Mouse (Mus musculus) embryonic facial prominence, embryonic 12.5 days (tissue): ENCODE results near the gene Cd72. TPM values are rescaled to one million over a fixed set of nuclear protein-coding genes. Genes with fewer than 3 reads are reported as not detected.

Experiments used
- ATAC-seq: fragments of 200-750 bp; cut with Nextera tagmentation; 2 replicates; pipeline ENCODE4 v1.8.0; 2017; ENCODE audit not compliant: insufficient number of reproducible peaks, insufficient read depth, low FRiP score, low TSS enrichment
- H3K27ac ChIP-seq: fragments of 300-500 bp; sonication (generic); 2 replicates; pipeline ENCODE4 v1.5.1; 2016; ENCODE audit warnings: mild to moderate bottlenecking
- H3K27me3 ChIP-seq: fragments of 300-500 bp; sonication (generic); 2 replicates; pipeline ENCODE4 v1.6.1; 2016; ENCODE audit warnings: mild to moderate bottlenecking, moderate library complexity
- H3K36me3 ChIP-seq: fragments of 300-500 bp; sonication (generic); 2 replicates; pipeline ENCODE4 v1.6.1; 2016; ENCODE audit warnings: mild to moderate bottlenecking
- H3K4me1 ChIP-seq: fragments of 300-500 bp; sonication (generic); 2 replicates; pipeline ENCODE4 v1.6.1; 2016
- H3K4me2 ChIP-seq: fragments of 300-500 bp; sonication (generic); replicated peaks from 2 replicates; pipeline ENCODE4 v1.6.1; 2016; ENCODE audit warnings: mild to moderate bottlenecking, moderate library complexity
- H3K4me3 ChIP-seq: fragments of 300-500 bp; sonication (generic); 2 replicates; pipeline ENCODE4 v1.5.1; 2016; ENCODE audit warnings: mild to moderate bottlenecking
- H3K9ac ChIP-seq: fragments of 300-500 bp; sonication (generic); 2 replicates; pipeline ENCODE4 v1.6.1; 2016; ENCODE audit warnings: mild to moderate bottlenecking, moderate library complexity
- H3K9me3 ChIP-seq: fragments of 300-500 bp; sonication (generic); 2 replicates; pipeline ENCODE4 v1.6.1; 2016; ENCODE audit warnings: mild to moderate bottlenecking, moderate library complexity
- WGBS: fragments of 180-500 bp; shearing (Covaris S2); methylation state at CpG from one replicate; pipeline ENCODE4 v1.1.7; 2016; 5-methylcytosine and 5-hydroxymethylcytosine counted together
- polyA plus RNA-seq: library from polyadenylated mRNA; unstranded; fragments of >200 nt; fragmentation: Nextera tagmentation; extraction: Ambion mirVana; gene quantifications from 2 replicates; pipeline ENCODE4 v1.2.1, GENCODE M21; 2016

Cd72 gene
- polyA plus RNA-seq, 1 experiment from 2014 or later, result 3.5 TPM

- Histone ChIP-seq H3K9me3 (no peaks in the 10 kb centered on the region), H3K27ac (no peak overlapping the region), H3K27me3 (peaks cover 66% of the 10 kb centered on the region), H3K4me2 (peak overlapping the region; percentile 30; the same call in 1 of the 2 replicates), H3K9ac (0 out of 2 replicates have a peak overlapping the region, but pooled peaks have one; percentile 29), H3K36me3 (peaks cover 55% of the 10 kb centered on the region), H3K4me1 (peaks cover 26% of the 10 kb centered on the region), H3K4me3 (peak overlapping the region; percentile 3; the same call in 1 of the 2 replicates)
- WGBS, result 25% methylated on average over 14 of the region's 14 CpGs
- no peak for ATAC-seq
Measured at GRCm38 (mm10) chr4:43425197-43425596, 29.2 kb downstream of the Cd72 start.

GRCm38 (mm10) chr4:43424072-43424471 lies 30.4 kb downstream of the Cd72 start:
- Histone ChIP-seq H3K9me3 (no peaks in the 10 kb centered on the region), H3K9ac (no peak overlapping the region), H3K4me2 (no peak overlapping the region), H3K27me3 (peaks cover 59% of the 10 kb centered on the region), H3K4me3 (no peak overlapping the region), H3K27ac (no peak overlapping the region), H3K36me3 (peaks cover 55% of the 10 kb centered on the region), H3K4me1 (peaks cover 30% of the 10 kb centered on the region)
- ATAC-seq, result no peak
- WGBS, result 83% methylated on average over 9 of the region's 9 CpGs

GRCm38 (mm10) chr4:43423267-43423934 lies 31.0 kb downstream of the Cd72 start:
- ATAC-seq, result no peak
- no peak overlapping the region for H3K27ac ChIP-seq
- H3K9me3 ChIP-seq, result no peaks in the 10 kb centered on the region
- no peak overlapping the region for H3K4me2 ChIP-seq
- H3K4me1 ChIP-seq, result peaks cover 25% of the 10 kb centered on the region
- no peak overlapping the region for H3K9ac ChIP-seq
- 89% methylated on average over 20 of the region's 20 CpGs for WGBS
- peaks cover 52% of the 10 kb centered on the region for H3K27me3 ChIP-seq
- H3K4me3 ChIP-seq, result no peak overlapping the region
- H3K36me3 ChIP-seq, result peaks cover 55% of the 10 kb centered on the region

- no peaks in the 10 kb centered on the region for H3K9me3 ChIP-seq
- no peak overlapping the region for H3K4me2 ChIP-seq
- no peak overlapping the region for H3K4me3 ChIP-seq
- peaks cover 35% of the 10 kb centered on the region for H3K27me3 ChIP-seq
- peaks cover 12% of the 10 kb centered on the region for H3K4me1 ChIP-seq
- WGBS, result 78% methylated on average over 28 of the region's 28 CpGs
- no peak overlapping the region for H3K9ac ChIP-seq
- no peak for ATAC-seq
- no peak overlapping the region for H3K27ac ChIP-seq
- peaks cover 61% of the 10 kb centered on the region for H3K36me3 ChIP-seq
Measured at GRCm38 (mm10) chr4:43421632-43422240, 32.7 kb downstream of the Cd72 start.

- no peak overlapping the region for H3K4me2 ChIP-seq
- H3K9ac ChIP-seq, result no peak overlapping the region
- H3K4me3 ChIP-seq, result no peak overlapping the region
- H3K27me3 ChIP-seq, result peaks cover 21% of the 10 kb centered on the region
- no peak overlapping the region for H3K27ac ChIP-seq
- 5% methylated on average over 6 of the region's 6 CpGs for WGBS
- H3K4me1 ChIP-seq, result peaks cover 8% of the 10 kb centered on the region
- H3K9me3 ChIP-seq, result no peaks in the 10 kb centered on the region; the same call in 1 of the 2 replicates
- H3K36me3 ChIP-seq, result peaks cover 62% of the 10 kb centered on the region
- ATAC-seq, result no peak
Measured at GRCm38 (mm10) chr4:43420305-43420704, 34.1 kb downstream of the Cd72 start.

GRCm38 (mm10) chr4:43419801-43420281 lies 34.6 kb downstream of the Cd72 start:
- Histone ChIP-seq H3K27ac (no peak overlapping the region), H3K36me3 (peaks cover 62% of the 10 kb centered on the region), H3K9ac (no peak overlapping the region), H3K27me3 (peaks cover 16% of the 10 kb centered on the region), H3K9me3 (no peaks in the 10 kb centered on the region; the same call in 1 of the 2 replicates), H3K4me1 (peaks cover 5% of the 10 kb centered on the region), H3K4me2 (no peak overlapping the region), H3K4me3 (no peak overlapping the region)
- ATAC-seq, result no peak
- 61% methylated on average over 9 of the region's 9 CpGs for WGBS

- Histone ChIP-seq H3K27ac (0 out of 2 replicates have a peak overlapping the region, but pooled peaks have one; percentile 19), H3K4me3 (no peak overlapping the region), H3K4me2 (no peak overlapping the region), H3K36me3 (peaks cover 61% of the 10 kb centered on the region), H3K27me3 (peaks cover 9% of the 10 kb centered on the region), H3K9ac (no peak overlapping the region), H3K4me1 (peaks cover 5% of the 10 kb centered on the region), H3K9me3 (no peaks in the 10 kb centered on the region; the same call in 1 of the 2 replicates)
- ATAC-seq, result no peak
- 52% methylated on average over 15 of the region's 15 CpGs for WGBS
Measured at GRCm38 (mm10) chr4:43418973-43419656, 35.3 kb downstream of the Cd72 start.

GRCm38 (mm10) chr4:43418450-43418849 lies 36.0 kb downstream of the Cd72 start:
- Histone ChIP-seq H3K4me1 (peaks cover 5% of the 10 kb centered on the region), H3K9ac (no peak overlapping the region), H3K27ac (no peak overlapping the region), H3K4me2 (no peak overlapping the region), H3K36me3 (peaks cover 55% of the 10 kb centered on the region), H3K27me3 (0 out of 2 replicates have a peak, but pooled peaks cover 2% of the 10 kb centered on the region), H3K4me3 (no peak overlapping the region), H3K9me3 (no peaks in the 10 kb centered on the region; the same call in 1 of the 2 replicates)
- no peak for ATAC-seq
- 71% methylated on average over 4 of the region's 4 CpGs for WGBS

GRCm38 (mm10) chr4:43417269-43418062 lies 37.0 kb downstream of the Cd72 start:
- H3K36me3 ChIP-seq, result peaks cover 45% of the 10 kb centered on the region
- 78% methylated on average over 16 of the region's 16 CpGs for WGBS
- no peak for ATAC-seq
- no peaks in the 10 kb centered on the region; the same call in 1 of the 2 replicates for H3K9me3 ChIP-seq
- peaks cover 5% of the 10 kb centered on the region for H3K4me1 ChIP-seq
- H3K4me2 ChIP-seq, result no peak overlapping the region
- H3K27ac ChIP-seq, result no peak overlapping the region
- no peak overlapping the region for H3K4me3 ChIP-seq
- no peak overlapping the region for H3K9ac ChIP-seq
- H3K27me3 ChIP-seq, result no peaks in the 10 kb centered on the region

- Histone ChIP-seq H3K9ac (no peak overlapping the region), H3K27ac (no peak overlapping the region), H3K36me3 (peaks cover 32% of the 10 kb centered on the region), H3K4me2 (no peak overlapping the region), H3K27me3 (no peaks in the 10 kb centered on the region), H3K4me3 (no peak overlapping the region), H3K9me3 (no peaks in the 10 kb centered on the region; the same call in 1 of the 2 replicates), H3K4me1 (peaks cover 5% of the 10 kb centered on the region)
- ATAC-seq, result no peak
- 94% methylated on average over 22 of the region's 22 CpGs for WGBS
Measured at GRCm38 (mm10) chr4:43416071-43416490, 38.3 kb downstream of the Cd72 start.
